Comparison of ENCODE assay signal across 24 mouse cellular contexts in the genomic region with DNA sequence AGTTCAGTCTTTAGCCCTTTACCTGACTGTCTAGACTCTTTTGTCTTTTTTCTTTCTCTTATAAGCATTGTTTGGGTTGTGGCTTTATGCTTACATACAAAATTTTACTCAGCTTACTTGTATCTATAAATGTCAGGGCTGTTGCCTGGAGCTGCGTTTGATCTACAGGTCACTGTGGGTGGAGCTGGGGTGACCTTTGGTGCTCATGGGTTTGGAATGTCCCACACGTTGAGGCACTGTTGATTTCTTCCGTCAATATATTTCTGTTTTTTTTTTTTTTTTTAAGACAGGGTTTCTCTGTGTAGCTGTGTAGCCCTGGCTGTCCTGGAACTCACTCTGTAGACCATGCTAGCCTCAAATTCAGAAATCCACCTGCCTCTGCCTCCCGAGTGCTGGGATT. TPM values are rescaled to one million over a fixed set of nuclear protein-coding genes. Genes with fewer than 3 reads are reported as not detected.
"Had no signal": no experiment of that assay in that cellular context is flagged by ENCODE, and none has a peak within 500 bp of the region (broad histone marks: within the 10 kb centered on the region; RNA-seq: fewer than 3 reads in every experiment).

No protein-coding gene starts in this region.

- H3K36me3 ChIP-seq: heart, embryonic 10.5 days; heart, embryonic 12.5 days; hindbrain, embryonic 10.5 days; hindbrain, embryonic 12.5 days; intestine, embryonic 15.5 days; limb, embryonic 10.5 days; limb, embryonic 12.5 days; liver, embryonic 13.5 days; liver, embryonic 15.5 days had no signal

- H3K27ac ChIP-seq: heart, embryonic 10.5 days; hindbrain, embryonic 10.5 days; hindbrain, embryonic 12.5 days; hindbrain, embryonic 14.5 days; intestine, embryonic 15.5 days; layer of hippocampus, adult 2 months; left cerebral cortex, adult 2 months; limb, embryonic 10.5 days; limb, embryonic 12.5 days; liver, embryonic 13.5 days; liver, embryonic 15.5 days had no signal

- H3K9ac ChIP-seq: heart, embryonic 12.5 days; hindbrain, embryonic 12.5 days; hindbrain, embryonic 14.5 days; intestine, embryonic 15.5 days; limb, embryonic 12.5 days; liver, embryonic 13.5 days; liver, embryonic 15.5 days had no signal

- H3K9me3 ChIP-seq: heart, embryonic 10.5 days; heart, embryonic 12.5 days; hindbrain, embryonic 10.5 days; hindbrain, embryonic 12.5 days; intestine, embryonic 15.5 days; limb, embryonic 10.5 days; limb, embryonic 12.5 days; liver, embryonic 13.5 days; liver, embryonic 15.5 days had no signal

- DNase-seq: gastrocnemius, postnatal 14 days; heart, adult 18-20 months; heart, postnatal 10 days; heart, postnatal 4 days; kidney, adult 18-20 months; kidney, adult 8-10 months; kidney, postnatal 10 days; kidney, postnatal 25 days; kidney, postnatal 4 days; liver; liver, embryonic 13.5 days had no signal

- H3K27me3 ChIP-seq: hindbrain, embryonic 12.5 days had no signal

- H3K4me3 ChIP-seq: heart, embryonic 10.5 days; heart, embryonic 12.5 days; hindbrain, embryonic 10.5 days; hindbrain, embryonic 12.5 days; intestine, embryonic 15.5 days; layer of hippocampus, adult 2 months; left cerebral cortex, adult 2 months; limb, embryonic 10.5 days; limb, embryonic 12.5 days; liver, embryonic 13.5 days; liver, embryonic 15.5 days had no signal

RNA-seq across cellular contexts. Expression of a gene that starts 4.7 kb away (rescaled TPM):
- total RNA-seq: gastrocnemius, adult 8-10 months; granulocyte monocyte progenitor cell, adult 5-6 weeks; heart, adult 18-20 months had no signal
